Mouse (Mus musculus) liver, embryonic 15.5 days (tissue): ENCODE results near the gene Klhdc4. TPM values are rescaled to one million over a fixed set of nuclear protein-coding genes. Genes with fewer than 3 reads are reported as not detected.
A peak's percentile ranks its signal among the peaks of the same experiment; 100 is the strongest.

Source experiments
- ATAC-seq: fragments of 200-750 bp; cut with Nextera tagmentation; 2 replicates; pipeline ENCODE4 v1.8.0; 2017; ENCODE audit warnings: moderate number of reproducible peaks, mild to moderate bottlenecking, moderate library complexity; ENCODE audit not compliant: insufficient read depth
- H3K27ac ChIP-seq: fragments of 300-500 bp; sonication (generic); replicated peaks from 2 replicates; pipeline ENCODE4 v1.5.1; 2015; ENCODE audit warnings: mild to moderate bottlenecking, inconsistent platforms
- H3K27me3 ChIP-seq: fragments of 300-500 bp; sonication (generic); 2 replicates; pipeline ENCODE4 v1.6.1; 2015; ENCODE audit warnings: mild to moderate bottlenecking, inconsistent platforms
- H3K36me3 ChIP-seq: fragments of 300-500 bp; sonication (generic); replicated peaks from 2 replicates; pipeline ENCODE4 v1.6.1; 2015; ENCODE audit warnings: moderate library complexity, mild to moderate bottlenecking, inconsistent platforms
- H3K4me1 ChIP-seq: fragments of 300-500 bp; sonication (generic); replicated peaks from 2 replicates; pipeline ENCODE4 v1.6.1; 2015; ENCODE audit warnings: inconsistent platforms
- H3K4me2 ChIP-seq: fragments of 300-500 bp; sonication (generic); 2 replicates; pipeline ENCODE4 v1.6.1; 2015; ENCODE audit warnings: moderate library complexity, mild to moderate bottlenecking, inconsistent platforms
- H3K4me3 ChIP-seq: fragments of 300-500 bp; sonication (generic); replicated peaks from 2 replicates; pipeline ENCODE4 v1.5.1; 2015; ENCODE audit warnings: mild to moderate bottlenecking, inconsistent platforms
- H3K9ac ChIP-seq: fragments of 300-500 bp; sonication (generic); 2 replicates; pipeline ENCODE4 v1.6.1; 2015; ENCODE audit warnings: moderate library complexity, mild to moderate bottlenecking, inconsistent platforms
- H3K9me3 ChIP-seq: fragments of 300-500 bp; sonication (generic); replicated peaks from 2 replicates; pipeline ENCODE4 v1.6.1; 2016; ENCODE audit warnings: inconsistent platforms
- WGBS: fragments of 180-500 bp; shearing (Covaris S2); methylation state at CpG from one replicate; pipeline ENCODE4 v1.1.7; 2015; ENCODE audit warnings: mixed read lengths; ENCODE audit not compliant: insufficient replicate concordance; 5-methylcytosine and 5-hydroxymethylcytosine counted together
- polyA plus RNA-seq: library from polyadenylated mRNA; unstranded; fragments of >200 nt; fragmentation: Nextera tagmentation; extraction: Ambion mirVana; gene quantifications from 2 replicates; pipeline ENCODE4 v1.2.1, GENCODE M21; 2015

Klhdc4 gene
- polyA plus RNA-seq, 1 experiment from 2014 or later: 16.8 TPM

DNA sequence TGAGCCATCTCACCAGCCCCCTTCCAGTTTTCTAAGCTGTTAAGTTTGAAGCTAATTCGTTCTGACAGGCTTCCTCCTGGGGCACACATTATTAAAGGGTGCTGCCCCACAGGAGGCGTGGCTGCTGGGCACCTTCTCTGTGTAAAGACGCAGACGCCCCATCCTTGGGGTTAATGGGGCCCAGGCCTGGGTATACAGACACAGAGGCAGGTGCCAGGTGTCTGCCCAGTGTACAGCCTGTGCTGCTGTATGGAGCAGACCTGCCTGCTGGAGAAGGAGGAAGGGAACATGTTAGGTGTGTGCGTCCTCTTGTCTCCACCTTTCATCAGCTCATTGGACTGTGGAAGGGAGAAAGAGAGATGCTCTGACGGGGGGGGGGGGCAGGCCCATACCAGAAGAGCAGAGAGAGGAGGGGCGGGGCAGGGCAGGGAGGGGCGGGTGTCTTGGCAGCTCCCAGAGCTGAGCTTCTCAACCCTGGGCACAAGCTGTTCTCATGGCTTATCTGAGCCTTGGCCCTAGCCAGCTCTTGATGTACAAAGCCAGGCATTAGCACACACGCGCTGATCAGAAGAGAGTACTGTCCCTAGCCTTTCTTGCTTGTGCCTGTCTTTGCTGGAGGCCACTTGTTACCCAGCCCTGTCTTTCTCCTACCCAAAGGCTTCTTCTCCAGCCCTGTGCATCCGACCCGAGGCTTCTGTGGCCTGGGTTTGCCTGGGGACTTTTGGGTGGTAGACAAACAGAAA, 32.6 kb upstream of the Klhdc4 start:
- Histone ChIP-seq H3K36me3 (no peaks in the 10 kb centered on the region), H3K4me1 (peaks cover 5% of the 10 kb centered on the region; the same call in 1 of the 2 replicates), H3K9me3 (no peaks in the 10 kb centered on the region), H3K9ac (no peak overlapping the region), H3K4me3 (no peak overlapping the region), H3K4me2 (no peak overlapping the region), H3K27me3 (peaks cover 25% of the 10 kb centered on the region; the same call in 1 of the 2 replicates), H3K27ac (no peak overlapping the region)
- 0 out of 2 replicates have a peak, but pooled peaks have one; percentile 22 for ATAC-seq
- 46% methylated on average over 12 of the region's 12 CpGs for WGBS

DNA sequence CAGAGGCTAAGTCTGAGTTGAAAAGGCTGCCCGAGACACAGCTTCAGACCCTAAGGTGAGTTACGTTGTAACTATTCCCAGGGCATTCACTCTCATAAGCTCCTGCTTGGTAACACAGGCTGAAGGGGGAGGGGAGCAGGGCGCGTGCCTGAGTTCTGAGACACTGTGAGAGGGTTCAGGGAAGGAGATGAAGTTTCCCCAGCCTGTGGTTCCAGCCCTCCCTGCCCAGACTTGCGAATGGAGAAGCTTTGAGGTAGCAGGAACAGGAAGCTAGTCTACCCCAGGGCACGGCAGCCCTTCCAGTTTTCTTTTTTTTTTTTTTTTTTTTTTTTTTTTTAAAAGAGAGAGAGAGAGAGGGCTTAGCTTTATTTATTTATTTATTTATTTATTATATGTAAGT, 31.9 kb upstream of the Klhdc4 start:
- Histone ChIP-seq H3K27ac (no peak overlapping the region), H3K9me3 (no peaks in the 10 kb centered on the region), H3K4me3 (no peak overlapping the region), H3K9ac (no peak overlapping the region), H3K36me3 (no peaks in the 10 kb centered on the region), H3K27me3 (peaks cover 26% of the 10 kb centered on the region; the same call in 1 of the 2 replicates), H3K4me1 (peaks cover 5% of the 10 kb centered on the region; the same call in 1 of the 2 replicates), H3K4me2 (no peak overlapping the region)
- 28% methylated on average over 6 of the region's 6 CpGs for WGBS
- ATAC-seq: no peak

DNA sequence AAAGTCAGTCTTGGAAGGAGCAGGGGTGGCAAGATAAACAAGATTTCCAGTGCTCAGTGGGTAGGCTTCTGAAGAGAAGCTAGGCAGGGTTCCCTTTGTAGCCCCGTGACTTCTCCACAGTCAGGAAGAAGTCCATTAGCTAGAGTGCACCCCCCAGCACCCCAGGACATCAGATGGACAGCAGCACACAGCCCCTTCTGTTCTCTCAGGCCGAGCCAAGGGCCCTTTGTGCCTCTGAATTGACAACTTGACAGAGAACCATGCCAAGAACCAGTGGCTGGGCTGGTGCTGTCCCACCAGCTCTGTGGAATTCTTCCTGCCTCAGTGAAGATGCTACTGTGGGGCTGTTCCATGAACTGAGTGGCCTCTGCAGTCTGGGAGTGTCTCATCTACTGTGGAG, 28.4 kb upstream of the Klhdc4 start:
- no peak overlapping the region for H3K4me2 ChIP-seq
- H3K27me3 ChIP-seq: peaks cover 28% of the 10 kb centered on the region
- H3K4me1 ChIP-seq: peaks cover 6% of the 10 kb centered on the region
- H3K36me3 ChIP-seq: no peaks in the 10 kb centered on the region
- H3K27ac ChIP-seq: no peak overlapping the region
- H3K9ac ChIP-seq: no peak overlapping the region
- ATAC-seq: no peak
- WGBS: 48% methylated on average over 2 of the region's 2 CpGs
- H3K4me3 ChIP-seq: no peak overlapping the region
- H3K9me3 ChIP-seq: no peaks in the 10 kb centered on the region

DNA sequence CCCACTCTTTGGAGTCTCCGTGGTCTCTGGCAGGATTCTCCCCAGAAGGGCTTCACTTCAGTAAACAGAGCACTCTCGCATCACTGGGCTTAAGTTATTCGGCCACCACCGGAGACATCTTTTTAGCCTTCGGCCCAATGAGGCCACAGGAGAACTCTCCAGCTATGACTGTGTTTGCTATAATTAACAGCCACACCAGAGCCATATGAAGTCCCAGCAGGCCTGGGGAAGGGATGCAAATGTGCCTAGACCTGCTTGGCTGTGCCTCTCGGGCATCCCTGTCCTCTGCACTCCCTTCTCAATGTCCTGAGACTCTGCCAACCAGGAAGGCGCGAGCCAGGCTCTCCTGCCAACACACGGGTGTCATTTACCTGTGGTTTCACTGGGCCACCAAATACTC, 28.0 kb upstream of the Klhdc4 start:
- H3K36me3 ChIP-seq: no peaks in the 10 kb centered on the region
- no peaks in the 10 kb centered on the region for H3K9me3 ChIP-seq
- no peak overlapping the region for H3K27ac ChIP-seq
- H3K9ac ChIP-seq: no peak overlapping the region
- no peak for ATAC-seq
- no peak overlapping the region for H3K4me3 ChIP-seq
- H3K4me2 ChIP-seq: no peak overlapping the region
- WGBS: 52% methylated on average over 9 of the region's 9 CpGs
- H3K4me1 ChIP-seq: peaks cover 10% of the 10 kb centered on the region
- H3K27me3 ChIP-seq: peaks cover 26% of the 10 kb centered on the region

DNA sequence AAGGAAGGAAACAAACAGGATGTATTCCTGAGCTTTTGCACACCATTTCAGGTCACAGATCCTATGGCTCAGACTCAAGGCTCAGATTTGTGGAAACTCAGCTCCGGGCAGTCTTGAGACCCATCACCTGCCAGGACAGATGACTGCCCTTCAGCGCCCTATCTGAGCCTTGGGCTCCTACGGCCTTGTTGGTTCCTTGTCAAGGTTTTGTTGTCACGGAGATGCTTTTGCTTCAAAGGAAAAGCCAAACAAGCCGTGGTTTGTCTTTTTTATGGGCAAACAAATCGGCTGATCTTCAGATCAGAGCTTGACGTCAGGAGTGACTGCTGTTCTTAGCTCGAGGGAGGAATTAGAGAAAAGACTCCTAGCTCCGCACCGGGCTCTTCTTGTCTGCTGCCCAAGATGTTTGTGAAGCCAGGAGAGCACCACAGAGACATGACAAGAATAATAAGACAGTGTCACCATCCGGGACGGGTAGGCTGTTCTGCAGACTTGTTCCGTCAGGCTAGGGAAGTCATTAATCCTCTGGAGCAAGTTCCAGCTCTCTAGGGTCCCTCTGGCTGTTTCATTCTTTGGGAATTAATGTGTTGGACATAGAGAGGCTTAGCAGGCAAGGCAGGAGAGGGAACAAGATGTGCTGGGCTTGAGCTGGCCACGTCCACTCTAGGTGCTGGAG, 26.8 kb upstream of the Klhdc4 start:
- 68% methylated on average over 14 of the region's 14 CpGs for WGBS
- H3K4me3 ChIP-seq: no peak overlapping the region
- H3K27ac ChIP-seq: no peak overlapping the region
- H3K4me2 ChIP-seq: no peak overlapping the region
- H3K4me1 ChIP-seq: peaks cover 16% of the 10 kb centered on the region
- ATAC-seq: no peak
- H3K9me3 ChIP-seq: no peaks in the 10 kb centered on the region
- H3K36me3 ChIP-seq: no peaks in the 10 kb centered on the region
- H3K27me3 ChIP-seq: peaks cover 25% of the 10 kb centered on the region
- no peak overlapping the region for H3K9ac ChIP-seq

DNA sequence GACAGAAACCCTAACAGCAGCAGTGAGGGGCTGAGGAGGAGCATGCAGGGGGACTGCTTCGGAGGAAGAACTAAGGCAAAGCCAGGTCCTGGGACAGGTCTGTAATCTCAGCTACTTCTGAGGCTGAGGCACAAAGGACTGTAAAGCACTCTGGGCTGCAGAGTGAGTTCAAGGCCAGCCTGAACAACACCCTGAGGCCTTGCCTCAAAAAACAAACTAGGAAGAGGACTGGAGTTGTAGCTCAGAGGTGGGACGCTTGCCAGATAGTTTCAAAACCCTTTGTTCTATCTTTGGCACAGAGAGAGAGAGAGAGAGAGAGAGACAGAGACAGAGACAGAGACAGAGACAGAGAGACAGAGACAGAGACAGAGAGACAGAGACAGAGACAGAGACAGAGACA, 24.2 kb upstream of the Klhdc4 start:
- Histone ChIP-seq H3K9me3 (no peaks in the 10 kb centered on the region), H3K4me2 (no peak overlapping the region), H3K9ac (no peak overlapping the region), H3K36me3 (no peaks in the 10 kb centered on the region), H3K4me3 (no peak overlapping the region), H3K27me3 (peaks cover 12% of the 10 kb centered on the region), H3K4me1 (peaks cover 36% of the 10 kb centered on the region), H3K27ac (no peak overlapping the region)
- WGBS: 66% methylated on average over 2 of the region's 2 CpGs
- no peak for ATAC-seq

DNA sequence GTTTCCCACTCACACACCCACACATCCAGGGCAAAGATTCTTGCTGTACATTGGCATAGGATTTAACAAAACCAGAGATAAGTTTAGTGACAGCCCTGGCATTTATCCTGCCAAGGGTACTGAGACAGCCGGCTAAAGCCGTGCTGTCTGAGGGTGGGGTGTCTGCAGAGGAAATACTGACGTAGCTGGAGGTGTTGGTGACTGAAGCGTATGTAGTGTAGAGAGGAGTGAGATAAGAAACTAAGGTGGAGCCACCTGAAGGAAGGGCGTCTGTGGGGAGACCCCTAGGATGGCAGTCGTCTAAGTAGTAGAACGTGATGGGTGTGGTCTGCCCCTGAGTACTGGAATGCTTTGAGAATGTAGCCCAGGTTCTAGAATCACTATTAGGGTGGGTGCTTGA, 23.1 kb upstream of the Klhdc4 start:
- no peak overlapping the region for H3K4me3 ChIP-seq
- peak overlapping the region; percentile 76; the same call in 1 of the 2 replicates for H3K9ac ChIP-seq
- H3K27ac ChIP-seq: peak overlapping the region; percentile 87; the same call in 1 of the 2 replicates
- WGBS: 10% methylated on average over 7 of the region's 7 CpGs
- H3K27me3 ChIP-seq: peaks cover 17% of the 10 kb centered on the region
- H3K9me3 ChIP-seq: no peaks in the 10 kb centered on the region
- H3K4me2 ChIP-seq: peak overlapping the region; percentile 15; the same call in 1 of the 2 replicates
- no peak for ATAC-seq
- H3K4me1 ChIP-seq: peaks cover 41% of the 10 kb centered on the region
- no peaks in the 10 kb centered on the region for H3K36me3 ChIP-seq

DNA sequence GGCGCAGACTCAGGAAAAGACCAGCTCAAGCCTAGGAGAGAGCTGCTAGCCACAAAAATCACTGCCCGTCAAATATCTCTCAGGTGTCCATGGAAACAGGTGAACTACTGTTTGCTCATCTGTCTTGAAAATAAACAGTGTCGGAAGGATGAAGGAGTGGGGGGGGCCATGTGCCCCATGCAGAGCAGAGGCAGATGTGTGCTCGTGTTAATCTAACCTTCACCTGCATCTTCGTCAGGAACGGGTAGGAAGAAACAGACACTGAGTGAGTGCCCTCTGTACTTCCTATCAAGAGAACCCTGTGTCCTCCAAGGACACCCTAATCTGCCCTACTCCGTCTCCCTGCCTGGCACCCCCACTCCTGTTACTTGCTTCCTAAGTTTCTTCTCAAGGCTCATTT, 22.3 kb upstream of the Klhdc4 start:
- Histone ChIP-seq H3K27ac (peak overlapping the region; percentile 87), H3K27me3 (peaks cover 13% of the 10 kb centered on the region), H3K36me3 (no peaks in the 10 kb centered on the region), H3K9me3 (no peaks in the 10 kb centered on the region), H3K4me3 (no peak overlapping the region), H3K4me2 (peak overlapping the region; percentile 78), H3K4me1 (peaks cover 45% of the 10 kb centered on the region), H3K9ac (peak overlapping the region; percentile 76)
- ATAC-seq: no peak
- 47% methylated on average over 7 of the region's 7 CpGs for WGBS

DNA sequence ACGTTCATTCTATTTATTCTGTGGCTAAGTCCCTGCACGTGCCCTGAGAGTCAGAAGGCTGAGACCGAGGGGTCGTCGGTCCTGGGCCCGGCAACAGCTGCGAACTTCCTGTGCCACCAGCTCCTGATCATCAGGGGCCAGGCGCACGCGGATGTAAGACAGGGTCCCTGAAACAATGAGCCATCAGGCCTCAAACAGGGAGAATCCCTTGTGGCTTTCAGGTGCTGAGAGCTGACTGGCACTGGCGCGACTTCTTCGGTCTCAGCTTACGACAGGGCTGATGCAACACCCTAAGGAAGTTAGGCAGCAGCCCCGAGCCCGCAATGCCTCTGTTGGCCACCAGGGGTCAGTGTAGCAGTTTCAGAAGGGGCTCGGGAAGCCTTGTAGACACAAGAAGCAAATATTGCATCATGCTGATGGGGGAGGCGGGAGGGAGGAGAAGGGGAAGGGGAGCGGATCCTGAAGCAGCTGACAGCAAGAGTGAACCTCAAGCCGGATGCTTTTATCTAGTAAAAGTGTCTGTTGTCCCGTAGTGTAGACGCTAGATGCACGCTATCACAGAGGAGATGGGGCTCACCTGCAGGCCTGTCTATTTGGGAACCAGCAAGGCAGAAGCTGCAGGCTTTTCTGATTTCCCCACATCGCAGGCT, 21.6 kb upstream of the Klhdc4 start:
- Histone ChIP-seq H3K36me3 (no peaks in the 10 kb centered on the region), H3K4me1 (peaks cover 45% of the 10 kb centered on the region), H3K9ac (peak overlapping the region; percentile 76), H3K4me2 (peak overlapping the region; percentile 78), H3K27me3 (peaks cover 13% of the 10 kb centered on the region), H3K27ac (peak overlapping the region; percentile 87), H3K4me3 (peak overlapping the region; percentile 40), H3K9me3 (no peaks in the 10 kb centered on the region)
- WGBS: 2% methylated on average over 24 of the region's 24 CpGs
- ATAC-seq: peak; percentile 88

DNA sequence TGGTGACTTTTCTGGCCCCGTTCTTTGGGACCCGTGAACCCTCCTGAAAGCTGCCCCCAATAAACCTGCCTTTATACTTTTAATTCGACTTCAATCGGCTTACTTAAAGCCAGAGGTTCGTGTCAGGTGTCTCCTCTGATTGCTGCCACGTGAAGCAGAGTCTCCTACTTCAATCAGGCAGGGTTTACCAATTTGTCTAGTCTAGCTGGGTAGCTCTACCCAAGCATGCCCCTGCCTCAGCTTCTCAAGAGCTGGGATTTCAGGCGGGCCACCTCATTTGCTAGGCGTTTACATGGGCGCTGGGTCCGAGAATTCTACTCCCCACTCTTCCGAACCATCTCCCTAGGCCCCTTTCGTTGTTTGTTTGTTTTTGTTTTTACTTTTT, 21.1 kb upstream of the Klhdc4 start:
- peak; percentile 10 for ATAC-seq
- H3K4me2 ChIP-seq: peak overlapping the region; percentile 78
- H3K4me3 ChIP-seq: peak overlapping the region; percentile 40
- H3K9me3 ChIP-seq: no peaks in the 10 kb centered on the region
- H3K4me1 ChIP-seq: peaks cover 45% of the 10 kb centered on the region
- 36% methylated on average over 12 of the region's 12 CpGs for WGBS
- H3K36me3 ChIP-seq: no peaks in the 10 kb centered on the region
- peak overlapping the region; percentile 87 for H3K27ac ChIP-seq
- H3K9ac ChIP-seq: peak overlapping the region; percentile 76
- H3K27me3 ChIP-seq: peaks cover 11% of the 10 kb centered on the region

DNA sequence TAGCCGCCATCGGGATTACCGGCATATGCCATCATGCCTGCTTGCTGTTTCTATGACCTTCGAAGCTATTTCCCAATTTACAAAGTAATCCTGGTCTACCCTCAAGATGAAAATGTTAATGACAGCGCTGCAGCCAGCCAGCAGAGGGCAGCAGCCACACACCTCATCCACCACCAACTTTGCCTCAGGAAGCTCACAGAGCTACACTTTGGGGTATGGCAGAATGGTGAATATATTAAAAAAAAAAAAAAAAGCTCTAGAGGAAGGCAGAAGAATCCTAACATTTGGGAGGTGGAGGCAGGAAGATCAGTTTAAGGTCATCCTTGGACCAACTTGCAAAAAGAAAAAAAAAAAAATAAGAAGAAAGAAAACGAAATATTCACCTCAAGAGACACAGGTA, 20.6 kb upstream of the Klhdc4 start:
- peaks cover 45% of the 10 kb centered on the region for H3K4me1 ChIP-seq
- peaks cover 8% of the 10 kb centered on the region; the same call in 1 of the 2 replicates for H3K27me3 ChIP-seq
- H3K27ac ChIP-seq: peak overlapping the region; percentile 87
- no peaks in the 10 kb centered on the region for H3K9me3 ChIP-seq
- no peaks in the 10 kb centered on the region for H3K36me3 ChIP-seq
- WGBS: 10% methylated on average over 6 of the region's 6 CpGs
- no peak overlapping the region; the same call in 1 of the 2 replicates for H3K9ac ChIP-seq
- peak overlapping the region; percentile 78 for H3K4me2 ChIP-seq
- H3K4me3 ChIP-seq: no peak overlapping the region
- no peak for ATAC-seq
